Comparison of ENCODE assay signal across 19 mouse cellular contexts in the genomic region with DNA sequence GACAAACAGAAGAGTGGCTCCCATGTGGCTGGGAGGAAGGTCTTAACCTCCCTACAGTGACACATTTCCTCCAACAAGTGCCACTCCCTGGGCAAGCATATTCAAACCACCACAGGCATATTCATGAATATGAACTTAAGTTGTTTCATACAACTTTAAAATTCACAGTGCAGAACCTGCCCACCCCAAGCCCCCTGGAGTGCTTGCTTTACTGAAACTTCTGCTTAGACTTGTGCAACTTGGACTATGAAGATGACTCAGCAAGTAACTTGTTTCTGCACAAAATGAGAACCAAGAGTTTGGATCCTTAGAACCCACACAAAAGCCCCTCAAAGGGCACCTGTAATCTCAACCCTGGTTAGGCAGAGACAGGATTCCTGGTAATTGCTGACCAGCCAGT. TPM values are rescaled to one million over a fixed set of nuclear protein-coding genes. Genes with fewer than 3 reads are reported as not detected.
"Had no signal": no experiment of that assay in that cellular context is flagged by ENCODE, and none has a peak within 500 bp of the region (broad histone marks: within the 10 kb centered on the region; RNA-seq: fewer than 3 reads in every experiment).

No protein-coding gene starts in this region.

- H3K27ac ChIP-seq: limb, embryonic 12.5 days; liver, embryonic 13.5 days; lung, embryonic 15.5 days; macrophage; midbrain, embryonic 13.5 days; neural tube, embryonic 15.5 days; stomach, embryonic 15.5 days had no signal

- H3K27me3 ChIP-seq: limb, embryonic 12.5 days; lung, embryonic 15.5 days; midbrain, embryonic 13.5 days; neural tube, embryonic 15.5 days; stomach, embryonic 15.5 days had no signal

- DNase-seq: kidney, adult 8-10 months; kidney, postnatal 25 days; layer of hippocampus, adult 9-11 months; layer of hippocampus, postnatal 36 days; liver; liver, embryonic 13.5 days; liver, postnatal 0 days; thymus, postnatal 14 days had no signal

- ATAC-seq: liver, postnatal 0 days; midbrain, embryonic 13.5 days had no signal

- H3K4me1 ChIP-seq: limb, embryonic 12.5 days; midbrain, embryonic 13.5 days; neural tube, embryonic 15.5 days; stomach, embryonic 15.5 days had no signal

- H3K4me3 ChIP-seq: limb, embryonic 12.5 days; liver, embryonic 13.5 days; lung, embryonic 15.5 days; midbrain, embryonic 13.5 days; myocyte; neural tube, embryonic 15.5 days; stomach, embryonic 15.5 days had no signal

- H3K36me3 ChIP-seq: stomach, embryonic 15.5 days had no signal

- H3K9ac ChIP-seq: limb, embryonic 12.5 days; liver, embryonic 13.5 days; liver, postnatal 0 days; lung, embryonic 15.5 days; midbrain, embryonic 13.5 days; neural tube, embryonic 15.5 days; stomach, embryonic 15.5 days had no signal

- H3K4me2 ChIP-seq: limb, embryonic 12.5 days; liver, embryonic 13.5 days; lung, embryonic 15.5 days; midbrain, embryonic 13.5 days; neural tube, embryonic 15.5 days; stomach, embryonic 15.5 days had no signal

- H3K9me3 ChIP-seq: limb, embryonic 12.5 days; liver, embryonic 13.5 days; lung, embryonic 15.5 days; midbrain, embryonic 13.5 days; neural tube, embryonic 15.5 days; stomach, embryonic 15.5 days had no signal

RNA-seq across cellular contexts. Expression of a gene that starts 13.2 kb away (rescaled TPM):
- total RNA-seq: layer of hippocampus, adult 18-20 months; layer of hippocampus, postnatal 36 days; left cerebral cortex, postnatal 36 days had no signal
- polyA plus RNA-seq: limb, embryonic 12.5 days; liver, embryonic 13.5 days; liver, postnatal 0 days; macrophage; midbrain, embryonic 13.5 days; neural tube, embryonic 11.5 days; neural tube, embryonic 15.5 days; spleen, adult 2 months had no signal
